Mouse (Mus musculus) left cerebral cortex, postnatal 25 days (tissue): ENCODE results near the gene Taf1b. TPM values are rescaled to one million over a fixed set of nuclear protein-coding genes. Genes with fewer than 3 reads are reported as not detected.

Source experiments
- DNase-seq, 2 experiments: peaks; one replicate each; pipeline ENCODE4 v3.0.0; 2022; ENCODE audit warnings: low spot score in 2 of 2, mixed read lengths in 1 of 2
- intact Hi-C: fragments of 180-260 bp; cut with DNase I; formaldehyde crosslinking; loops from one replicate; pipeline ENCODE4 v1.15.1; 2025
- total RNA-seq, 2 experiments: library from RNA; stranded (reverse); gene quantifications; 2 replicates each; pipeline ENCODE4 v1.2.3; 2021

The Taf1b gene
- total RNA-seq, 2 experiments from 2014 or later, result 26.9 to 27.1 TPM

DNA sequence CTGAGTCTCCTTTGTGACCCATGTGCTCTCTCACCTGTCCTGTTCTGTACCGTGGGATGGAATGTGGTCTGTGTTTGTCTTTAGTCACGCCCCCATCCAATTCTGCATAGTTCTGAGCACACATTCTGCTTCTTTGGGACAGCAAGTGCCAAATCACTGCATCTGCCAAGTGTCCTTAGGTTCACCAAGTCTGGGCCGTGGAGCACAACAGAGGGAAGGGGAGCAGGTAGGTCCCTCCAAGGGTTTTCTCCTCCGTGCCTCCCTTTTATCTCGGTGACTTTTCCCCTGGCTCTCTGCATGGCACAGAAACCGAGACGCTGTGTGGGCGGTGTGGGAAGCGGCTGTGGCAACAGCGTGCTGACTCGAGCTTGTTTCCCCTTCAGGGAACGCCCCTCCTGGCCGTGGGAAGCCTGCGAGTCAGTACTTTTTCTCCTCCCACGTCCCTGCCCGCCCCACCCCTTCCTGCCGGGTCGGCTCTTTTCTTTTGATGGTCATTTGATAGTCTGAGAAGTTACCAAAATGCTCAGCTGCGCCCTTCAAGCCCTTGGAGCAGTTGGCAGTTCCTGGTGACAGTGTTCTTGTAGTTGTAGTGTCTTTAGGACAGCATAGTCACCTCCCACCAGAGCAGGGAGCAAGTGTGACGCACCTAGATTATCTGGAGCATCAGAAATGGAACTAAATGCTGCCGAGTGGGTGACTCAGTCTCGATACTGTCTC lies 95.0 kb downstream of the Taf1b start:
- peak; percentile 49 to 71 for DNase-seq
- intact Hi-C loops, result no loop called here

DNA sequence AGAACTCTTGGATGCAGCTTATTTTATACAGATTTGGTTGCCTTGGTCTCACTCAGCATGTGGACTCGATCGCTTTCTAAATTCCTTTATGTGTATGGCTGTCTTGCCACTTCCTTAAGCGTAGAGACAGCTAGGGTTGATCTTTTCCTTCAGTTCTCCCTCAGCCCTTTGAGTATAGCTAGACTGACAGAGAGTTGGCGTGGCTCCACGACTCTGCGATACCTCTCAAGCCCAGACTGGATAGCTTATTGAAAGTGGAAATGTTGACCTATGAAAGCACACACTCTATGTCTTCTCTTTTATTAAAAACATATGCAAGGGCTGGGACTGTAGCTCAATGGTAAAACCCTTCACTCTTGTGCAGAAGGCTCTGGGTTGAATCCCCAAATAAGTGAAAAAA lies 99.2 kb downstream of the Taf1b start:
- no peak for DNase-seq
- intact Hi-C loops, result loop anchor here (5.0 kb wide), 1 partner anchor 60 kb away; no protein-coding TSS in a partner anchor

DNA sequence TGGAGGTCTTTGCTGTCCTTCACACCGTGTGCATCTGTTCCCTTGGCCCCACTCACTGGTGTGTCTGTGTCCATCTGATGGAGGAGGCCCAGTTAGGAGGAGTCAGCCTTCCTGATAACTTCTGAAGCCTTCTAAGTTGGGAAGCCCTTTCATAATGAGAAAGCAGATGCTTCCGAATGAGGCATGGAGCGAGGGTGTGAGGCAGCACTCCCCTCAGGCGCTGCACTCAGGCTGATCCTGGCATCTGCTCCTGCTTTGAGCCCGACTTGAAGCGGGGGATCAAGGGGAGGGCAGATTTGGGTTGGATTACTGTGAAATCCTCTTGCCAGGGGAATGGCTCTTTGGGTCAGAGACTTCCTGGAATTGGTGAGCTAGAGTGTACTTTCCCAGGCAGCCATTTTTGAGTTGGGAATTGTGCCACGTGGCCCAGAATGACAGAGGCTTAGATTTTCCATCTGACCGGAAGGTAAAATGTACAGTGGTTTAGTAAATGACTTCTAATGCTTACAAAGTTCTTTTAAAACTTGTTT lies 101.3 kb downstream of the Taf1b start:
- intact Hi-C loops, result loop anchor here (5.0 kb wide), 1 partner anchor 62 kb away; no protein-coding TSS in a partner anchor
- DNase-seq, result peak in 1 of 2 experiments; percentile 17

DNA sequence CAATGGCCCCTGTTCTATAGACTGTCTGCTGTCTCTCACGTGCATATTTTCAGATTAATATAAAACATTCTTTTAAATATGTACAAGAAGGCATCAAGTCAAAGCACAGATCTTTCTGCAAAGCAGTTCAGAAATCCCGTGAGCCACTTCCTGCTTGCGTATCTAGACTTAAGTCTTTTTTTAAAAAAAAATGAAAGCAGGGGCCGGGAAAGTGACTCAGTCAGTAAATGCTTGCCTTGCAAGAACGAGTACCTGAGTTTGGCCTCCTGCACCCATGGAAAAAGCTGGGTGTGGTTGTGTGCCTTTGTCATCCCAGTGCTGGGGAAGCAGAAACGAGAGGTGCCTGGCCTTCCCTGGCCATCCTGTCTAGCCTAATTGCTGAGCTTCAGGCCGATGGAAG lies 101.9 kb downstream of the Taf1b start:
- no peak for DNase-seq
- intact Hi-C loops, result loop anchor here (1.0 kb wide), 1 partner anchor 129 kb away; no protein-coding TSS in a partner anchor

DNA sequence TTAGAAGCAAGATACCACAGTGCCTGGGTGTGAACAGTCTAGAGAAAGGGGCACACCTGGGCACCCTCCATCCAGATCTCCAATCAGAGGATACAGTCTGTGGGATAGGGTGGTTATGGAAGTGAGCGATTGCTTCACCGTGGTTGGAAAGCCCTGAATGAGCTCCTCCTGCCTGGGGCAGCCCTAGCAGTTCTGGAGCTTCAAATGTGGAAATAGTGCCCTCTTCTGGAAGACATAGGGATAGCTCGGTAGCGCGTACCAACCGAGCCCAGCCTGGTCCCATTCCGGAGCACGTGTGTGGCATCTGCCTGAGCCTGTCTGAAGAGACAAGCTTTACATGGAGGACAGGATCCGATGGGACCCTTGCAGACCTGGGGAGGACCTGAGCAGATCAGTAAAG lies 102.6 kb downstream of the Taf1b start:
- peak; percentile 79 to 88 for DNase-seq
- intact Hi-C loops, result loop anchor here (1.0 kb wide), 2 partner anchors 96 to 130 kb away; no protein-coding TSS in a partner anchor

DNA sequence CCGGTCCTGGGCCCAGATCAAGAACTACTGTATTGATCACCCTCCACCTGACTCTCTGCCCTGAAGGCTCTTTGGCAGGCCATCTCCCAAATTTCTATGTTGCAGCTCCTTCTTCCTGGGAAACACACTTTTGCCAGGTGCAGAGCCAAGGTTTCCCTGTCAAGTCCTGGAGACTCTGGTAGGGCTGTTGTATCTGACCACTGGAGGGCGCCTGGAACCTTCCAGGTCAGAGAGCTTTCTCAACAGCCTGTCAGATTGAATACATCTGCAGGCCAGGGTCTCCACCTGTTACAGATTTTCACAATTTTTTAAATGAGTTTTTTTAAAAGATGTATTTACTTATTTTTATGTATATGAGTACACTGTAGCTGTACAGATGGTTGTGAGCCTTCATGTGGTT lies 105.1 kb downstream of the Taf1b start:
- DNase-seq, result peak; percentile 59 to 69
- intact Hi-C loops, result no loop called here

DNA sequence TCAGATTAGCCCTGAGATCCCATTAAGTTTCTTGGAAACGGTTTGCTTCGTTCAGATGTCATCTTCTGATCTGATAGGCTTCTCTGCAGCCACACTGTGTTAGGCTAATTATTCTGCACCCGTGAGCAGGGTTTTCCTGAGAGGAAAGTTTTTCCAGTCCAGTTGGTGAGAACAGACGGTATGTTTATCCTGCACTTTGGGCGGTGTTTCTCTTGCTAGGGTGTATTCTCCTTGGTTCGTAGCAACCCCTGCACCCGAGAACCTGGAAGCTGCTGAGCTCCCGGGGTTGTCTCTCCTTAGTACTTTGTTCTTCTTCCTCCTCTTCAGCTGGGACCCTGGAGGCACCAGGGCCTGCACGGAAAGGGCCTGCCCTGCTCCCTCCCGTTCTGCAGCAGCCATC lies 108.0 kb downstream of the Taf1b start:
- DNase-seq, result no peak
- intact Hi-C loops, result loop anchor here (5.0 kb wide), 1 partner anchor 71 kb away; no protein-coding TSS in a partner anchor

Other genes starting within 250 kb of the Taf1b start
- 10 to 100 TPM; 11.1 to 11.4 TPM for gene Grhl1, start 73.9 kb downstream of the Taf1b start, total RNA-seq
- 1 to 10 TPM; 5.6 to 7.0 TPM for gene Klf11, start 152.9 kb downstream of the Taf1b start, total RNA-seq
- gene Cys1, start 183.5 kb downstream of the Taf1b start, total RNA-seq, result 10 to 100 TPM; 15.5 to 15.6 TPM
- 1 to 10 TPM; 2.3 to 3.0 TPM for gene Rrm2, start 209.9 kb downstream of the Taf1b start, total RNA-seq